Mouse (Mus musculus): ENCODE data around the gene Taok3.

- no peak for TF ChIP-seq CTCF (IDR thresholded peaks at IDR 0.05; ENCODE audit: low read depth)
- no peak for TF ChIP-seq EP300 (IDR thresholded peaks at IDR 0.05; ENCODE audit: low read depth)
Measured at GRCm38 (mm10) chr5:117302899-117303298, 183.0 kb downstream of the Taok3 start.
